Mouse (Mus musculus): ENCODE measurements at regions not wholly inside any gene's neighbourhood (a gene's known extent, or its start where the extent isn't known, plus 50 kb on each side); places are given as distances from the start of the nearest gene placed in this dataset.

- TF ChIP-seq CTCF (IDR thresholded peaks at IDR 0.05), result no peak
- H3K27ac ChIP-seq, result no peak overlapping the region
- H3K4me3 ChIP-seq, result no peak overlapping the region
- intact Hi-C loops (cut with DNase I), result no loop called here
- no peak for DNase-seq
Observed at GRCm38 (mm10) chr16:62288948-62289347, 497.7 kb downstream of the Nsun3 start.

All from gastrocnemius, adult 2 months (tissue).